Mouse (Mus musculus) brain, adult 2 months (tissue): ENCODE results near the gene Prdm9.

Experiments used
- DNase-seq: peaks from one replicate; pipeline ENCODE4 v3.0.0; 2011; ENCODE audit warnings: low read depth, low spot score

The Prdm9 gene

DNA sequence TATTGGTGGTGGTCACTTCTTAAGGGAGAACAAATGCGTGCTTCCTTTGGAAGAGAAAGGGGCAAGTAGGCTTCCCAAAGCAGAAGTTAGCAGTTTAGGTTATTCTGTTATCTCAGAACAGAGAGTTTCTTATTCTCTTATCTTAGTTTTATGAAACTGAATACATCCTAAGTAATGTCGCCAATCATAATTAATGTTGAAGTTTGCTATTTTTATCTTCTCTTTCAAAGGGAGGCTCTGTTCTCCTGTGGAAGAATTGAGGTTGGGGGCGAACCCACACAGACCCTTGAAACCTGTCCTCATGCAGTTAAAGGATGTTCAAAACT, 36.4 kb downstream of the Prdm9 start:
- no peak for DNase-seq

DNA sequence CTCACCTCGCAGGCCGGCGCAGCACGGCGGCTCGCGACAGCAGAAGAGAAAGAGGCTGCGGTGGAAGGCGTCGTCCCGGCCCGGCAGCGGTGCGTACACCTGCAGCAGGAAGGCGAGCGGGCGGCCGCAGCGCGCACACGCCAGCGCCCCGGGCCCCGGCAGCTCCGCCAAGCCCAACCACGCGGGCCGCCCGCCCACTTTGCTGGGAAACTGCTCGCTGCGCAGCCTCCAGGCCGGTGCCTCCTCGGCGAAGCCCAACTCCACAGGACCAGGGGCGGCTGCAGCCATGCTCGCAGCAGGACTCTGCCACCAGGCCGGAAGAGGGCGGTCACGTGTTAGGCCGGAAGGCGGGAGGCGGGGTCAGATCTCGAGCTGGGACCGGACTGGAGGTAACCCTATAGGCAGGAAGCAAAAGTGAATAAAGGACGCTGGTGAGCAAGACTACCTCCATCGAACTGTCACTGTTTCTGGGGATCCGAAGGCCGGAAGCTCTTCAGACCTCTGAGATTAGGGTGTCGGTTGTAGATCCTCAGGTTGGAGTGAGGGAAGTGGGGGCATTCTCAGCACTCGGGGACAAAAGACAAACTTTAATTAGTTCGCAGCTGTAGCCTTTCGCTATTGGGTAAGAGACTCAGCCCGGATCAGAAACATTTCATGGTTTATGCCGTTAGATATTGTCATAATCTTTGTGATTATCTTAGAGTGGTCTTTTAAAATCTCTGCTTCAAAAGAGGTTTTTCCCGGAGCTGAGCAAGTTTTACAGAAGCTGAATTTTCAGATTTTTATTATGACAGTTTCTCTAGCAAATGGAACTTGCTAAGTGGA, 37.0 kb downstream of the Prdm9 start, which contains the start of gene Pdcd2:
Pdcd2 (minus strand) TSS at position 316 of the 825 bp plus-strand sequence.
- DNase-seq, result peak; percentile 97

- DNase-seq, result peak; percentile 10
These were observed 37.9 kb downstream of the Prdm9 start for GRCm38 (mm10) chr17:15526304-15526703.

DNA sequence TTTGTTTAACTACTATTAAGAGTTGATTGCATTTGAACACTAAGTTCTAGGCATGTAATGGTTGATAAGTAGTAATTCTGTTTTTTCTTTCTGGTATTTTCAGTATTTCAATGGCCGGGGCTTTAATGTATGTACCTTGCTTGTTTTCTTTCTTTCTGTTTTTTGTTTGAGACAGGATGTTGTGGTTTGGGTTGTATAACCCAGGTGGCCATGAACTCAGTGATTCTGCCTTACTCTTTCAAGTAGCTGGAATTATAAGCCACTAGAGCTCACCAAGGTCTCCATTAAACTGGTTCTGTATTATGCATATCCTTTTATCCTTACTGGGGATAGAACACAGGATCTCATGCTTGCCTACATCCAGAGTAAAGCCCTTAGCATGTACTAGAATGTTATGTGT, 45.4 kb downstream of the Prdm9 start:
- DNase-seq, result no peak

GRCm38 (mm10) chr17:15518186-15518585, 46.0 kb downstream of the Prdm9 start:
- DNase-seq, result no peak

GRCm38 (mm10) chr17:15517776-15518175, 46.4 kb downstream of the Prdm9 start:
- no peak for DNase-seq

DNA sequence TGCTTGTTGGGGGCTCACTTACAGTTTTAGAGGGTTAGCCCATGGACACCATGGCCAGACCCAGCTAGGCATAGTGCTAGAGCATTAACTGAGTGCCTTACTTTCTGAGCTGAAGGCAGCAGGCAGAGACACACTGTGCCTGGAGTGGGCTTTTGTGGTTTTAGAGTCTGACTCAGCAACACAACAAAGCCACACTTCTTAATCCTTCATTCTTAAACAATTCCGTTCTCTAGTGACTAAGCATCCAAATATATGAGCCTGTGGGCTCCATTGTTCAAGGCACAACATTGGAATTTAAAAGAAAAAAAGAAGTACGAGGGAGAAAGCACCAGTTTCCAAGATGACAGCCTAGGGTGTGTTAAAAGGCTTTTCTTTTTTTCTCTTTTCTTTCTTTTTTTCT, 53.5 kb downstream of the Prdm9 start:
- DNase-seq, result no peak

- DNase-seq, result peak; percentile 100
These were observed 64.3 kb downstream of the Prdm9 start, which contains the start of the genes Psmb1 and Tbp for GRCm38 (mm10) chr17:15499656-15500394. TSS of gene Psmb1 (minus strand) at chr17:15499751. TSS of gene Tbp (plus strand) at chr17:15499888.

- DNase-seq, result no peak
These were observed 65.4 kb downstream of the Prdm9 start for GRCm38 (mm10) chr17:15498753-15499113.

DNA sequence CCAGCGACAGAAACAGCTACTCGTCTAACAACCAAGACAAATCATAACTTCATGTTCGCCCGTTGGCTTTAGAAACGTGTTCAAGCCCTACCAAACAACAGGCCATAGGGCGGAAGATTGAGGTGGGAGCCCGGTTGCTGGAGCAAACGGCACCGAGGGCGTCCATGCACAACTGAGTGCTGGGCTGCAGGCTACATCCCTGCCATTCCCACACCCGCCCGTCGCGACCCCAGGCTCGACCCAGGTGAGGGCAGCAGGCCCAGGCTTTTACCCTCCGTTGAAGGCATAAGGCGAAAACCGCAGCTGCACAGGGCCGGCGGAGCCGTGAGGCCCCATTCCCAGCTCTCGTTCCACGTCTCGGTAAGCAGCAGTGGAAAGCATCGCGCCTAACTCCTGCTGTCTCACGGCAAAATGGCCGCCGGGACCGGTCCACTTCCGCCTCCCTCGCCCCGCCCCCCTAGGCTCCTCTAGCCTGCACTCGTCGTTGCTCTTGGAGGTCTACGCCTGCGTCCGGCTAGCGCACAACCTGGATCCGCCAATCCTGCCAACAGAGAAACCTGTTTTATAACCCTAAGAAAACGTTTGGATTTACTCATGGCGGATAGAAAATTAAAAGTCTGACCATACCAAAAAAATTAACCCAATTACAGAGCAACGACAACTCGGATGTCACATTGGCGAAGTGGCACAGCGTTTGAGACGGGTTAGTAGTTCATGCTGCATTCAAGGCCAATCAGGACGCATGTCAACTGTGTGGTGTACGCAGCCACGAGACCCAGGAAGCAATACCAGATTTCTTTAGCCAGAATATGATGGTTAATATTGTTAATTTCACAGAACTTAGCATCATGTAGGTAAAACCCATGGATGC, 66.0 kb downstream of the Prdm9 start:
- peak; percentile 98 for DNase-seq
